Mouse (Mus musculus) thymus, postnatal 0 days (tissue): ENCODE results near the gene Zbtb7a. TPM values are rescaled to one million over a fixed set of nuclear protein-coding genes. Genes with fewer than 3 reads are reported as not detected.

Experiments used
- microRNA-seq: library from miRNA; unstranded; fragments of <30 nt; microRNA quantifications from one replicate; pipeline ENCODE4, GENCODE M21; 2016; ENCODE audit warnings: borderline number of aligned reads
- polyA plus RNA-seq: library from polyadenylated mRNA; unstranded; fragments of >200 nt; fragmentation: Nextera tagmentation; extraction: Ambion mirVana; gene quantifications from 2 replicates; pipeline ENCODE4 v1.2.1, GENCODE M21; 2015

Gene Zbtb7a
- polyA plus RNA-seq, 1 experiment from 2014 or later, result 44.9 TPM

Small RNA genes lying within 50 kb of the gene (microRNA-seq; reads per million reads assigned to microRNA genes)
- not detected for gene Mir5615-1
- not detected for gene Mir5615-2

Other genes with a start within 250 kb of the Zbtb7a start
- gene Timm13, start 234.3 kb upstream of the Zbtb7a start, polyA plus RNA-seq, result 337 and 351 TPM in 2 replicates
- 28.0 and 28.5 TPM in 2 replicates for gene Lmnb2, start 217.0 kb upstream of the Zbtb7a start, polyA plus RNA-seq
- gene Gadd45b, start 205.1 kb upstream of the Zbtb7a start, polyA plus RNA-seq, result 19.0 and 21.7 TPM in 2 replicates
- gene Gng7, start 120.3 kb upstream of the Zbtb7a start, polyA plus RNA-seq, result 1.5 and 1.8 TPM in 2 replicates
- gene Diras1, start 109.6 kb upstream of the Zbtb7a start, polyA plus RNA-seq, result 0.04 TPM in 1 of 2 replicates, not detected in the other
- gene Slc39a3, start 97.8 kb upstream of the Zbtb7a start, polyA plus RNA-seq, result 16.0 and 16.8 TPM in 2 replicates
- gene Sgta, start 75.0 kb upstream of the Zbtb7a start, polyA plus RNA-seq, result 120 and 127 TPM in 2 replicates
- 20.1 and 25.8 TPM in 2 replicates for gene Thop1, start 65.2 kb upstream of the Zbtb7a start, polyA plus RNA-seq
- gene Creb3l3, start 36.3 kb upstream of the Zbtb7a start, polyA plus RNA-seq, result 0.24 and 0.53 TPM in 2 replicates
- gene Map2k2, start 29.3 kb upstream of the Zbtb7a start, polyA plus RNA-seq, result 142 and 150 TPM in 2 replicates
- 37.3 and 39.0 TPM in 2 replicates for gene Pias4, start 32.7 kb downstream of the Zbtb7a start, polyA plus RNA-seq
- 612 and 638 TPM in 2 replicates for gene Eef2, start 41.4 kb downstream of the Zbtb7a start, polyA plus RNA-seq
- 47.8 and 54.1 TPM in 2 replicates for gene Dapk3, start 47.8 kb downstream of the Zbtb7a start, polyA plus RNA-seq
- gene 4930442H23Rik, start 48.6 kb downstream of the Zbtb7a start, polyA plus RNA-seq, result not detected in 2 replicates
- gene Nmrk2, start 66.8 kb downstream of the Zbtb7a start, polyA plus RNA-seq, result 0.08 TPM in 1 of 2 replicates, not detected in the other
- gene Atcay, start 95.6 kb downstream of the Zbtb7a start, polyA plus RNA-seq, result 0.62 and 0.70 TPM in 2 replicates
- gene Zfr2, start 97.9 kb downstream of the Zbtb7a start, polyA plus RNA-seq, result 0.81 and 1.7 TPM in 2 replicates
- gene Matk, start 117.7 kb downstream of the Zbtb7a start, polyA plus RNA-seq, result 17.7 and 19.3 TPM in 2 replicates
- 216 and 225 TPM in 2 replicates for gene Mrpl54, start 131.7 kb downstream of the Zbtb7a start, polyA plus RNA-seq
- 34.8 and 38.7 TPM in 2 replicates for gene Apba3, start 131.7 kb downstream of the Zbtb7a start, polyA plus RNA-seq
- 7.8 and 9.3 TPM in 2 replicates for gene Tjp3, start 156.4 kb downstream of the Zbtb7a start, polyA plus RNA-seq
- gene Pip5k1c, start 157.7 kb downstream of the Zbtb7a start, polyA plus RNA-seq, result 36.9 and 38.6 TPM in 2 replicates
- gene Cactin, start 185.9 kb downstream of the Zbtb7a start, polyA plus RNA-seq, result 41.3 and 45.8 TPM in 2 replicates
- gene Tbxa2r, start 193.5 kb downstream of the Zbtb7a start, polyA plus RNA-seq, result 97.5 and 103 TPM in 2 replicates
- gene Gipc3, start 208.0 kb downstream of the Zbtb7a start, polyA plus RNA-seq, result 0.14 and 0.16 TPM in 2 replicates
- gene Hmg20b, start 215.3 kb downstream of the Zbtb7a start, polyA plus RNA-seq, result 88.5 and 100 TPM in 2 replicates
- 36.3 and 38.1 TPM in 2 replicates for gene Mfsd12, start 222.3 kb downstream of the Zbtb7a start, polyA plus RNA-seq
- gene 4930404N11Rik, start 230.6 kb downstream of the Zbtb7a start, polyA plus RNA-seq, result 1.7 and 3.0 TPM in 2 replicates
- gene Fzr1, start 243.3 kb downstream of the Zbtb7a start, polyA plus RNA-seq, result 87.1 and 96.9 TPM in 2 replicates
- 71.3 and 78.7 TPM in 2 replicates for gene Dohh, start 249.2 kb downstream of the Zbtb7a start, polyA plus RNA-seq
- 2.3 TPM in 2 replicates for gene Gm48551, start 249.2 kb downstream of the Zbtb7a start, polyA plus RNA-seq